Mouse (Mus musculus): ENCODE data around the gene Ccnt1.

DNA sequence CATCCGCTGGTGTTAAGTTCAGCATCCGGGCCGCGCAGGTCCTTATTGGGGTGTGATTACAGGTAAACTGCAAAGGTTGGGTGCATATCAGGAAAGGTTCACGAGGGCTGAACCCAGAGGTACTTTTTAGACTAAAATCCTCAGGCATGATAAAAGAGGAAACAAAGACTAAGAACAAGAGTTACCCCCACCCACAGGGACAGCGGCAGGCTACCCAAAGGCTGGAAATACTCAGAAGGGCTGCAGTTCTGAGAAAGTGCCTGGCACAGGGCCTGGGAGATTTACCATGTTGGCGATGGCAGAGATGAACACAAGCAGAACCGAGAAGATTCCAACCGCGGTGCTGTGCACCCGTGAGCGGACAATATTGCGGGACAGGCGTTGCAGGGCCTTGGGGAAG, 25.9 kb upstream of the Ccnt1 start:
- TF ChIP-seq HCFC1 (IDR thresholded peaks at IDR 0.05; ENCODE audit: borderline replicate concordance, insufficient read depth, low read length) (no peak), CHD2 (IDR thresholded peaks at IDR 0.05; ENCODE audit: low read depth, low read length) (no peak), ZNF384 (IDR thresholded peaks at IDR 0.05; ENCODE audit: low read depth, low read length) (no peak), ZC3H11A (IDR thresholded peaks at IDR 0.05; ENCODE audit: borderline replicate concordance, low read depth, low read length) (no peak), MAFK (IDR thresholded peaks at IDR 0.05; ENCODE audit: insufficient read depth, low read depth, low read length) (no peak)

Measured in ES-E14 (cell line).